Mouse (Mus musculus): Measurements from ENCODE around the gene Gm10271. TPM values are rescaled to one million over a fixed set of nuclear protein-coding genes. Genes with fewer than 3 reads are reported as not detected.

Gene Gm10271
- total and polyA plus RNA-seq, 2 experiments from 2014 or later = not detected

DNA sequence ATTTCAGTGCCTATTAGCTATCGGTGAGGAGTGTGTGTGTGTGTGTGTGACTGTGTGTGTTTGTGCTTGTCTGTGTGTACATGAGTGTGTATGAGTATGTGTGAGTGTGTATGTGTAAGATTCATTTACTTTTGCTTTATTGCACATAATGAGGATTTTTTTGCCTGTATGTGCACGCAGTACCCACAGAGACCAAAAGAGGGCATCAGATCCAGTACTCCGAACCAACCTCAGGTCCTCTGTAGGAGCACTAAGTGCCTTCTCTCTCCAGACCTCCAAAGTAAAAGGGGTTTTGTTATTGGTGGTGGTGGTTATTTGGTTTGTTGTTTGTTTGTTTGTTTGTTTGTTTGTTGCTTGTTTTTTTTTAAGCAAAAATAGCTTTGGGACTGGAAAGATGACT lies 8.5 kb upstream of the Gm10271 start:
- Histone ChIP-seq H3K9ac (replicated peaks; ENCODE audit: low read length) (no peak overlapping the region), H3K4me3 (ENCODE audit: low read length) (no peak overlapping the region), H3K36me3 (ENCODE audit: insufficient read depth, low read length) (no peaks in the 10 kb centered on the region), H3K9me3 (ENCODE audit: low read length) (no peaks in the 10 kb centered on the region), H3K27me3 (ENCODE audit: insufficient read depth, low read length) (no peaks in the 10 kb centered on the region), H3K4me2 (ENCODE audit: low read depth, low read length) (no peak overlapping the region), H3K27ac (no peak overlapping the region), H3K4me1 (ENCODE audit: insufficient read depth, low read length) (no peaks in the 10 kb centered on the region)
- WGBS = 76% methylated on average over 3 of the region's 3 CpGs
- ATAC-seq (no peak), DNase-seq (ENCODE audit: low spot score) (peak; percentile 33)
- TF ChIP-seq CTCF (IDR thresholded peaks at IDR 0.05; ENCODE audit: low read depth) = peak; percentile 73

DNA sequence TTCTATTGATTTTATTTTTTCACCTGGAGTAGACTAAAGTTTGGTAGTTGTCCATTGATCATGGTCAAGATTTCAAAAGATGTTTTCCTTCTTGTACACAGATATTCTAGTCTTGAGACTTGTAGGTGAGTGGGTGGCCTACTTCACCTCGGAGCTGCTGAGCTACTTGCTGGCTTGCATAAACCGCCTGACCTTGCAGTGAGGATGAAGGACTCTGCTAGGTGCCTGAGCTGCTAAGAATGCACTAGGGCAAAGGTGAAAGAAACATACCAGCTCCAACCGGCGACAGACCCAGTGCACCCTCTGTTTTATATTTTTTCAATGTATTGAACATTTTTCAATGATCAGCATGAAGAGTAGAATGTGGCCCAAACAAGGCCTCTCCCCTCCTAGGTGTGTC lies 7.9 kb upstream of the Gm10271 start:
- H3K9ac ChIP-seq (replicated peaks; ENCODE audit: low read length) = no peak overlapping the region
- 87% methylated on average over 4 of the region's 4 CpGs for whole genome bisulfite sequencing
- no peaks in the 10 kb centered on the region for H3K36me3 ChIP-seq (ENCODE audit: insufficient read depth, low read length)
- no peaks in the 10 kb centered on the region for H3K9me3 ChIP-seq (ENCODE audit: low read length)
- no peaks in the 10 kb centered on the region for H3K27me3 ChIP-seq (ENCODE audit: insufficient read depth, low read length)
- H3K4me2 ChIP-seq (ENCODE audit: low read depth, low read length) = no peak overlapping the region
- ATAC-seq (no peak), DNase-seq (ENCODE audit: low spot score) (no peak)
- no peak overlapping the region for H3K4me3 ChIP-seq (ENCODE audit: low read length)
- no peak for TF ChIP-seq CTCF (IDR thresholded peaks at IDR 0.05; ENCODE audit: low read depth)
- no peaks in the 10 kb centered on the region for H3K4me1 ChIP-seq (ENCODE audit: insufficient read depth, low read length)
- H3K27ac ChIP-seq = no peak overlapping the region

DNA sequence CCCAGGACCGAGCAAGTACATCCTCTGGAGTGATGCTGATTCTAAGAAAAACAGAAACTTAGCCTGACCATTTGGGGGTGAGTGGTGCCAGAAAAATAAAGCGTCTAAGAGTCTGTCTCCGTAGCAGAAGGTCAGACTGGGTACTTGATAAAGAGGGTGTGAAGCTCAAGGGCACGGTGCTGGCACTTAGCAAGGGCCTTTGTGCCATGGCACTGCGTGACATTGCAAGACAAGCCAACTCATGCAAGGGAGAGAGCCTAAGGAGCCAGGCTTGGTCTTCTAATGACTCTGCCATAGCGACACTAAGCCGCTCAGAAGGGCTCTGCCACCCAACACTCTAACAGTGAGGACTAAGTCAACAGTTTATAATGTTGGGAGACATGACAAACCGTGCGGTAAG lies 6.4 kb upstream of the Gm10271 start:
- Histone ChIP-seq H3K4me3 (ENCODE audit: low read length) (no peak overlapping the region), H3K36me3 (ENCODE audit: insufficient read depth, low read length) (no peaks in the 10 kb centered on the region), H3K27ac (no peak overlapping the region), H3K4me2 (ENCODE audit: low read depth, low read length) (no peak overlapping the region), H3K9ac (replicated peaks; ENCODE audit: low read length) (no peak overlapping the region), H3K9me3 (ENCODE audit: low read length) (no peaks in the 10 kb centered on the region), H3K27me3 (ENCODE audit: insufficient read depth, low read length) (no peaks in the 10 kb centered on the region), H3K4me1 (ENCODE audit: insufficient read depth, low read length) (no peaks in the 10 kb centered on the region)
- DNase-seq (ENCODE audit: low spot score) (no peak), ATAC-seq (no peak)
- TF ChIP-seq CTCF (IDR thresholded peaks at IDR 0.05; ENCODE audit: low read depth) = no peak
- 83% methylated on average over 9 of the region's 9 CpGs for WGBS

DNA sequence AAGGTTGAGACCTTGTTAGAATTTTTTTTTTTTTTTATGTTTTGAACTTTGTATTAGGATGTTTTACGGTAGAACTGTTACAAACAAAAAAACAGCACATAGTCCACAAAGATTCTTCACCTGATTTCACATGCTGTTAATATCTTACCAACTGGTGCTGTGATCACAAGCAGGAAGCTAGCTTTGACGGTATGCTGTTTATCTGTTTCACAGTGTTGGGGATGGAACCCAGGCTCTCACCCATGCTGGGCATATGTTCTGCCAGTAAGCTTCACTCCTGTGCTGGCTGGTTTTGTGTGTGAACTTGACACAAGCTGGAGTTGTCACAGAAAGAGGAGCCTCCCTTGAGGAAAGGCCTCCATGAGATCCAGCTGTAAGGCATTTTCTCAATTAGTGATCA lies 5.4 kb upstream of the Gm10271 start:
- WGBS = 83% methylated on average over 2 of the region's 2 CpGs
- no peak for TF ChIP-seq CTCF (IDR thresholded peaks at IDR 0.05; ENCODE audit: low read depth)
- ATAC-seq = no peak

DNA sequence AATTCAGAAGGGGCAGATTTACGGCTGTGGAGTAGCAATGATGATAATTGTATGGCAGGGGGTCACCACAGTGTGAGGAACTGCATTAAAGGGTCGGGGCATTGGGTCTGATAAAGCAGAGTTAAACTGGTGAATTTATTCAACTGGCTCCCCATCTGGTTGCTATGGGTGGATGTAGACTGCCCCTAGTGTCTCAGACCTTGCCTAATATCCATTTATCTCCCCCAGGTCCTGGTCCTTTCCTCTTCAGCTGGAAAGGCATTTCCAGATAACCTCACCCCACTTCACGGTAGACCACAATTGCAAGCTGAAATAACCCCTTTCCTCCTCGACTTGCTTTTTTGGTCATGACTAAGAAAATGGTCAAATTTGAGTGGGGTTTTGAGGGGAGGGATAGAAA lies 5.0 kb upstream of the Gm10271 start:
- Histone ChIP-seq H3K4me3 (ENCODE audit: low read length) (no peak overlapping the region), H3K9me3 (ENCODE audit: low read length) (no peaks in the 10 kb centered on the region), H3K4me1 (ENCODE audit: insufficient read depth, low read length) (no peaks in the 10 kb centered on the region), H3K27ac (no peak overlapping the region), H3K9ac (replicated peaks; ENCODE audit: low read length) (no peak overlapping the region), H3K27me3 (ENCODE audit: insufficient read depth, low read length) (no peaks in the 10 kb centered on the region), H3K36me3 (ENCODE audit: insufficient read depth, low read length) (no peaks in the 10 kb centered on the region), H3K4me2 (ENCODE audit: low read depth, low read length) (no peak overlapping the region)
- ATAC-seq (no peak), DNase-seq (ENCODE audit: low spot score) (no peak)
- TF ChIP-seq CTCF (IDR thresholded peaks at IDR 0.05; ENCODE audit: low read depth) = no peak
- WGBS = 64% methylated on average over 4 of the region's 4 CpGs

More for the DNA sequence above, 5.4 kb upstream of the Gm10271 start:
- no peak overlapping the region for H3K4me3 ChIP-seq (ENCODE audit: low read length)
- no peaks in the 10 kb centered on the region for H3K36me3 ChIP-seq (ENCODE audit: insufficient read depth, low read length)
- H3K4me1 ChIP-seq (ENCODE audit: insufficient read depth, low read length) = no peaks in the 10 kb centered on the region
- H3K27ac ChIP-seq = no peak overlapping the region
- DNase-seq (ENCODE audit: low spot score) = no peak
- H3K27me3 ChIP-seq (ENCODE audit: insufficient read depth, low read length) = no peaks in the 10 kb centered on the region
- no peaks in the 10 kb centered on the region for H3K9me3 ChIP-seq (ENCODE audit: low read length)
- no peak overlapping the region for H3K9ac ChIP-seq (replicated peaks; ENCODE audit: low read length)
- H3K4me2 ChIP-seq (ENCODE audit: low read depth, low read length) = no peak overlapping the region

DNA sequence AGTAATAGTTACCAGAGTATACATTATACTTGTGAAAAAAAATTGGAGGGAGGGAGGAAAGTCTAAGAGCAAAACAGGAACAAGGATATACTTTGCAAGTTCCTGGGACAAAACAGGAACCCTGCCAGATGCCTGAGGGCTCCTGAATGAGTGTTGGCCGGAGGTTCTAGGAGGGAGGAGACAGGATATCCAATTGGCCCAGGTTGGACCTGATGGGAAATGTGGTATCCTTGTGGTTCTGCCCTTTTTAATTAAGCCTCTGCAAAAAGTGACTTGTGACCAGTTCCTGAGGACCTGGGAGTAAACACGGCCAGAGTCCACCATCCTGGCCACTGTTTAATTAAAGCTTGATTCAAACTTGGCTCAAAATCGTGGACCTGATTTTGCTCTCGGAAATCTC lies 3.7 kb downstream of the Gm10271 start:
- DNase-seq (ENCODE audit: low spot score) (no peak), ATAC-seq (no peak)
- H3K9me3 ChIP-seq (ENCODE audit: low read length) = no peaks in the 10 kb centered on the region
- H3K4me3 ChIP-seq (ENCODE audit: low read length) = no peak overlapping the region
- 82% methylated on average over 4 of the region's 4 CpGs for WGBS
- H3K9ac ChIP-seq (replicated peaks; ENCODE audit: low read length) = no peak overlapping the region
- no peaks in the 10 kb centered on the region for H3K27me3 ChIP-seq (ENCODE audit: insufficient read depth, low read length)
- no peak overlapping the region for H3K4me2 ChIP-seq (ENCODE audit: low read depth, low read length)
- H3K4me1 ChIP-seq (ENCODE audit: insufficient read depth, low read length) = no peaks in the 10 kb centered on the region
- TF ChIP-seq CTCF (IDR thresholded peaks at IDR 0.05; ENCODE audit: low read depth) = no peak
- no peak overlapping the region for H3K27ac ChIP-seq
- H3K36me3 ChIP-seq (ENCODE audit: insufficient read depth, low read length) = no peaks in the 10 kb centered on the region

DNA sequence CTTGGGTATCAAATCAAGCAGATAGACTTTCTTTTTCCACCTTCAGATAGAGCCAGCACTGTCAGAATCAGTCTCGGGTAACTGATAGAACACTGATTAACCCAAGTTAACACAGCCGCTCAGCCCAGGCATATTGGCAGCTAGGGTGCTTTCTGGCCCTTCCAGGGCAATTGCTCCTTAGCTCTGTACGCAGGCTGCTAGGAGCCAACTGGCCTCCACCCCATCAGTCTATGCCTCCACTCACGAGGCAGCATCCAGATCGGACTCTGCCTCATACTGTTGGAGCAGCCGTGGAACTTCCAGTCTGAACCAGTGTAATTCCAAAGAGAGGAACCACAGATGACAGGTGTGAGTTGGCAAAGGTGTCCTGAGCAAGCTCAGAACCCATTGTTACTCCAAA lies 6.3 kb downstream of the Gm10271 start:
- Histone ChIP-seq H3K36me3 (ENCODE audit: insufficient read depth, low read length) (no peaks in the 10 kb centered on the region), H3K4me1 (ENCODE audit: insufficient read depth, low read length) (no peaks in the 10 kb centered on the region), H3K27me3 (ENCODE audit: insufficient read depth, low read length) (no peaks in the 10 kb centered on the region), H3K9me3 (ENCODE audit: low read length) (no peaks in the 10 kb centered on the region), H3K4me3 (ENCODE audit: low read length) (no peak overlapping the region), H3K9ac (replicated peaks; ENCODE audit: low read length) (no peak overlapping the region), H3K4me2 (ENCODE audit: low read depth, low read length) (no peak overlapping the region), H3K27ac (no peak overlapping the region)
- no peak for DNase-seq (ENCODE audit: low spot score)
- no peak for TF ChIP-seq CTCF (IDR thresholded peaks at IDR 0.05; ENCODE audit: low read depth)
- ATAC-seq = no peak
- 84% methylated on average over 6 of the region's 6 CpGs for WGBS

All from hindbrain, postnatal 0 days (tissue).